In genomic region chr16:72995251-72995954, GRCm38 (mm10) we compare ENCODE assay signal across 8 mouse cellular contexts.
A peak's percentile ranks its signal among the peaks of the same experiment; 100 is the strongest.
DNase-seq lines count a peak whose midpoint lies in the region; ATAC-seq and TF ChIP-seq lines count a peak whose summit lies in the region.

No protein-coding gene starts in this region.

- H3K27me3 ChIP-seq in kidney, adult 2 months (replicated peaks; ENCODE audit: control insufficient read depth, insufficient read depth, low read length): no peaks in the 10 kb centered on the region
- H3K27me3 ChIP-seq in kidney, embryonic 16.5 days (ENCODE audit: insufficient read depth, low read length): no peaks in the 10 kb centered on the region

- H3K4me1 ChIP-seq in kidney, adult 2 months (ENCODE audit: control insufficient read depth, insufficient read depth, low read length): no peaks in the 10 kb centered on the region
- 0 out of 2 replicates have a peak, but pooled peaks cover 12% of the 10 kb centered on the region for H3K4me1 ChIP-seq in kidney, embryonic 16.5 days (ENCODE audit: insufficient read depth, low read length)

- 0 out of 2 replicates have a peak, but pooled peaks have one; percentile 21 for TF ChIP-seq CTCF in kidney, adult 2 months (conservative IDR thresholded peaks at IDR 0.05; ENCODE audit: insufficient read depth, insufficient read length, low read depth, low read length)

- H3K4me3 ChIP-seq in kidney, adult 2 months (ENCODE audit: insufficient read depth, low read depth, low read length): no peak overlapping the region
- H3K4me3 ChIP-seq in kidney, embryonic 16.5 days (ENCODE audit: low read length): no peak overlapping the region

- no peak overlapping the region for H3K9ac ChIP-seq in kidney, embryonic 16.5 days (replicated peaks; ENCODE audit: low read length)

- H3K27ac ChIP-seq in kidney, adult 2 months (ENCODE audit: insufficient read depth, low read depth, low read length): no peak overlapping the region
- no peak overlapping the region for H3K27ac ChIP-seq in kidney, embryonic 16.5 days (ENCODE audit: low read length)

- no peak for TF ChIP-seq POLR2A in kidney, adult 2 months (IDR thresholded peaks at IDR 0.05; ENCODE audit: low read depth, low read length)

- DNase-seq in kidney, adult 2 months: peak; percentile 56
- peak; percentile 52 for DNase-seq in adipocyte (ENCODE audit: low spot score)
- peak; percentile 67 for DNase-seq in embryo, embryonic 9.5 days (ENCODE audit: extremely low spot score)
- DNase-seq in left cerebral cortex, postnatal 14 days (ENCODE audit: low spot score in 2 of 2): peak; percentile 71 to 85
- peak; percentile 66 for DNase-seq in neural tube, embryonic 10.5 days (ENCODE audit: extremely low spot score, low spot score)

- no peak for ATAC-seq in kidney, embryonic 16.5 days (ENCODE audit: low FRiP score, low TSS enrichment)
- ATAC-seq in hematopoietic stem cell, adult 5-6 weeks (replicated peaks in 1 of 2; ENCODE audit: insufficient read depth in 1 of 2, low FRiP score in 2 of 2, low TSS enrichment in 1 of 2, low read depth in 1 of 2, poor library complexity in 2 of 2, severe bottlenecking in 2 of 2): peak; percentile 66 to 73; a peak in 3 of 4 replicates
- ATAC-seq in inflammation-experienced regulatory T-cells, adult 6 months: no peak

- H3K4me2 ChIP-seq in kidney, embryonic 16.5 days (replicated peaks; ENCODE audit: low read depth, low read length): no peak overlapping the region

- H3K9me3 ChIP-seq in kidney, embryonic 16.5 days (ENCODE audit: low read length): no peaks in the 10 kb centered on the region

- no peaks in the 10 kb centered on the region for H3K36me3 ChIP-seq in kidney, adult 2 months (ENCODE audit: control insufficient read depth, insufficient read depth, low read length)
- H3K36me3 ChIP-seq in kidney, embryonic 16.5 days (ENCODE audit: insufficient read depth, low read length): 0 out of 2 replicates have a peak, but pooled peaks cover 9% of the 10 kb centered on the region

- intact Hi-C loops in left cerebral cortex, postnatal 14 days (cut with DNase I): loop anchor here (2.0 to 10.0 kb wide), 2 partner anchors 1417 to 1689 kb away; no protein-coding TSS in a partner anchor

- WGBS in kidney, adult 2 months: 23% methylated on average over 8 of the region's 8 CpGs
- WGBS in kidney, embryonic 16.5 days: 24% methylated on average over 8 of the region's 8 CpGs

Comparison
In these comparisons a context has a peak if more than half of its experiments do, and no peak if none do; other contexts are left out.
1. ATAC-seq: peak in hematopoietic stem cell, adult 5-6 weeks (2 of 2); none in kidney, embryonic 16.5 days (single experiment) and inflammation-experienced regulatory T-cells, adult 6 months (single experiment).
2. Peak in every context shown above with its lines, with median percentiles within 50 percentile points of each other: DNase-seq.